Mouse (Mus musculus): ENCODE results near the gene Msh6. TPM values are rescaled to one million over a fixed set of nuclear protein-coding genes. Genes with fewer than 3 reads are reported as not detected.

Gene Msh6
- polyA plus RNA-seq, 1 experiment from 2014 or later, result 62.8 TPM

- Histone ChIP-seq H3K4me2 (replicated peaks) (no peak overlapping the region), H3K27ac (no peak overlapping the region), H3K27me3 (no peaks in the 10 kb centered on the region), H3K4me1 (peaks cover 18% of the 10 kb centered on the region), H3K4me3 (no peak overlapping the region), H3K9me3 (no peaks in the 10 kb centered on the region), H3K36me3 (no peaks in the 10 kb centered on the region), H3K9ac (no peak overlapping the region)
- 86% methylated on average over 17 of the region's 17 CpGs for WGBS
- ATAC-seq (ENCODE audit: low FRiP score, low read depth), result no peak
Measured at GRCm38 (mm10) chr17:88029194-88029970, 54.5 kb downstream of the Msh6 start.

GRCm38 (mm10) chr17:88031755-88032154, 56.9 kb downstream of the Msh6 start:
- H3K4me2 ChIP-seq (replicated peaks), result no peak overlapping the region
- no peak overlapping the region for H3K4me3 ChIP-seq
- H3K9ac ChIP-seq, result no peak overlapping the region
- no peak overlapping the region for H3K27ac ChIP-seq
- WGBS, result 90% methylated on average over 5 of the region's 5 CpGs
- peaks cover 12% of the 10 kb centered on the region; the same call in 1 of the 2 replicates for H3K4me1 ChIP-seq
- H3K27me3 ChIP-seq, result no peaks in the 10 kb centered on the region
- H3K9me3 ChIP-seq, result no peaks in the 10 kb centered on the region
- ATAC-seq (ENCODE audit: low FRiP score, low read depth), result no peak
- no peaks in the 10 kb centered on the region for H3K36me3 ChIP-seq

- ATAC-seq (ENCODE audit: low FRiP score, low read depth), result no peak
- 69% methylated on average over 4 of the region's 4 CpGs for WGBS
Measured at GRCm38 (mm10) chr17:88034418-88034817, 59.6 kb downstream of the Msh6 start.

More at GRCm38 (mm10) chr17:88034418-88034817, 59.6 kb downstream of the Msh6 start:
- no peak overlapping the region for H3K4me3 ChIP-seq
- H3K9me3 ChIP-seq, result no peaks in the 10 kb centered on the region
- H3K4me2 ChIP-seq (replicated peaks), result no peak overlapping the region
- H3K36me3 ChIP-seq, result no peaks in the 10 kb centered on the region
- no peak overlapping the region for H3K9ac ChIP-seq
- H3K27me3 ChIP-seq, result no peaks in the 10 kb centered on the region
- peaks cover 12% of the 10 kb centered on the region; the same call in 1 of the 2 replicates for H3K4me1 ChIP-seq
- H3K27ac ChIP-seq, result no peak overlapping the region

Other genes with a start within 250 kb of the Msh6 start
- 0.15 TPM in 1 of 2 replicates, not detected in the other for gene Kcnk12, start 177.1 kb upstream of the Msh6 start, polyA plus RNA-seq (2015; fragmentation: Nextera tagmentation; extraction: Ambion mirVana)
- not detected in 2 replicates for gene Rpl36-ps4, start 54.1 kb upstream of the Msh6 start, polyA plus RNA-seq (2015; fragmentation: Nextera tagmentation; extraction: Ambion mirVana)
- 20.3 and 21.1 TPM in 2 replicates for gene Fbxo11, start 90.2 kb downstream of the Msh6 start, polyA plus RNA-seq (2015; fragmentation: Nextera tagmentation; extraction: Ambion mirVana)

Measured in limb, embryonic 13.5 days (tissue).